Mouse (Mus musculus): ENCODE data around the gene Mast1.

GRCm38 (mm10) chr8:84935489-84935888 is 1.7 kb downstream of the Mast1 start:
- TF ChIP-seq CTCF (IDR thresholded peaks at IDR 0.05; ENCODE audit: borderline replicate concordance, extremely low read depth, insufficient read depth, insufficient read length) = no peak
- TF ChIP-seq POLR2A (IDR thresholded peaks at IDR 0.05; ENCODE audit: borderline replicate concordance, extremely low read depth, insufficient read depth, insufficient read length, poor library complexity, severe bottlenecking) = no peak
